Mouse (Mus musculus): ENCODE results near the gene Sfxn2. TPM values are rescaled to one million over a fixed set of nuclear protein-coding genes. Genes with fewer than 3 reads are reported as not detected.

Sfxn2 gene
- polyA plus RNA-seq, 1 experiment from 2014 or later: 5.2 TPM

DNA sequence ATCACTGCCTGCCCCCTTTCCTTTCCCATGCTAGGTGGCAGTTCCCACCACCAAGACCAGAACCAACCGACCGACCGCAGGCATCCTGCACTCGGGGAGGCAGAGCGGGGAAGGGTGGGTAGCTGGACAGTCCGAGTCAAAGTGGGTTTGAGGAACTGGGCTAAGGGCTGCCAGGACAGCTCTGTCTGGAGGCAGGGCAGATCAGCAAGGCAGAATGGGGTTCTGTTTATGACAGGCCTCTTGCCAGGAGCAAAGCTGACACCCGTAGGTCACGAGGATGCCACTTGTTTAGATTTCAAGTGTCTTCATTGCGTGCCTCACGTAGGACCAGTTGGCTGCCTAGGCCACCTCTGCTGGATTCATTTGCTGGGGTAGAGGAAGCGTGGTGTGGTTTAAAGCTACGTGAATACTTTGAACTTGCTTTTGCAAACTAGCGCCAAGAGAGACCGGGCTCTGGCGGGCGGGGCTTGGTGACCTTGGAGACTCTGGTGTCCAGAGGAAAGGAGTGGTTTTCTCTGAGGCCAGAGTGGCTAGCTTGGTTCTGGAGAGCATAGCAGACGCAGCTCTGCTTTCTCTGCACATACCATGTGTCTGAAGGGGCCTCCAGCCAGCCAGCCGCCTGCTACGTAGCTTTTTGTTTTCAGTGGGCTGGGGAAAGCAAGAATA lies 68.4 kb downstream of the Sfxn2 start:
- Histone ChIP-seq H3K9me3 (ENCODE audit: control insufficient read depth) (no peaks in the 10 kb centered on the region), H3K4me1 (replicated peaks; ENCODE audit: control insufficient read depth, insufficient read depth, low read length) (peaks cover 14% of the 10 kb centered on the region), H3K4me3 (ENCODE audit: low read depth, low read length) (no peak overlapping the region), H3K27me3 (replicated peaks; ENCODE audit: control insufficient read depth, insufficient read depth, low read length) (no peaks in the 10 kb centered on the region), H3K4me2 (replicated peaks; ENCODE audit: low read depth) (peak overlapping the region; percentile 47), H3K36me3 (ENCODE audit: control insufficient read depth, insufficient read depth) (peaks cover 26% of the 10 kb centered on the region), H3K9ac (ENCODE audit: low read depth, low read length) (no peak overlapping the region), H3K27ac (ENCODE audit: low read depth, low read length) (peak overlapping the region; percentile 63)
- no peak for TF ChIP-seq CTCF (IDR thresholded peaks at IDR 0.05; ENCODE audit: low read depth)
- ATAC-seq: 0 out of 2 replicates have a peak, but pooled peaks have one; percentile 18
- WGBS: 30% methylated on average over 19 of the region's 19 CpGs

DNA sequence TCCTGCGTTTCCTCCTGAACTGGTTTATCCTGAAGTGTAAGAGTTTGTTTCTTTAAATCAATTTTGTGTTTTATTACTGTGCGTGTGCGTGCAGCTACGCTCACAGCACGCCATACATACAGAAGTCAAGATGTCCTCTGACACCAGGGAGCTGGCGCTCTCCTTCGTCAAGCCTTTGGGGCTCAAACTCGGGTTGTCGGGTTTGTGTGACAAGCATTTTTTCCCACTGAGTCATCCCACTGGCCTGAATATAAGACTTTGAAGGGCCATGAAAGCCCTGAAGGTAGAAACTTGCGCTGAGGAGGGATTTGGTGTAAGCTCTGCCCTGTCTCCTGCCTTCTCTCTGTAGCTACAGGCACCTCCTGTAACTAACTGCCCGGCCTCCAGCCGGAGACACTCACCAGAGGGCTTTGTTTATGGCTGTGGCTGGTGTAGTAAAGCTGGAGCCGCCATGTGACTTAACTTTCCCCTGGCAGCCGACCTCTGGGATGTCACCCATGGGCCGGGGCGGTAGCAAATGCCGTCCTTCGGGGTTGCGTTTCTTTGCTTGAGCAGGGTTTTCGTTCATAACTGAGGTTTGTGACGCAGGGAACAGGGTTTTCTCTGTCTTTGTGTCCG lies 69.1 kb downstream of the Sfxn2 start:
- Histone ChIP-seq H3K4me2 (replicated peaks; ENCODE audit: low read depth) (peak overlapping the region; percentile 47), H3K36me3 (ENCODE audit: control insufficient read depth, insufficient read depth) (peaks cover 30% of the 10 kb centered on the region), H3K4me3 (ENCODE audit: low read depth, low read length) (no peak overlapping the region), H3K9me3 (ENCODE audit: control insufficient read depth) (no peaks in the 10 kb centered on the region), H3K4me1 (replicated peaks; ENCODE audit: control insufficient read depth, insufficient read depth, low read length) (peaks cover 14% of the 10 kb centered on the region), H3K27me3 (replicated peaks; ENCODE audit: control insufficient read depth, insufficient read depth, low read length) (no peaks in the 10 kb centered on the region), H3K27ac (ENCODE audit: low read depth, low read length) (peak overlapping the region; percentile 63; the same call in 1 of the 2 replicates), H3K9ac (ENCODE audit: low read depth, low read length) (no peak overlapping the region)
- 0 out of 2 replicates have a peak, but pooled peaks have one; percentile 12 for ATAC-seq
- peak; percentile 25; the same call in 1 of the 2 replicates for TF ChIP-seq CTCF (IDR thresholded peaks at IDR 0.05; ENCODE audit: low read depth)
- 36% methylated on average over 22 of the region's 22 CpGs for WGBS

DNA sequence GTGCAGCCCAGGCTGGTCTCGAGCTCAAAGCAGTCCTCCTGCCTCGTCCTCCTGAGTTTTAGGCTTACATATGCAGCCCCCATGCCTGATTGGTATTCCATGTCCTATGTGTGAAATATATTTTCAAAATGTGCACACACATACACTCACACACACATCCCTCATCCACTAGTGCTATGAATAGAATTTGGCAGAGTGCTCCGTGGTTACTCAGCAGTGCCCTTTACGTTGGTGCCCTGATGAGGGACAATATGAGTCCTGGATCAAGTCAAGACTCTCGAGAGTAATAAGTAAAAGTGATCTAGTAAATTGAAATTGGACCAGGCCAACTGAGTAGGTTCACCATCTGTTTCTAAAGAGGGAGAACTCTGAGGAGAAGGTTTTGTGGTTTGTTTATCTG lies 70.1 kb downstream of the Sfxn2 start:
- ATAC-seq: no peak
- TF ChIP-seq CTCF (IDR thresholded peaks at IDR 0.05; ENCODE audit: low read depth): no peak
- H3K9me3 ChIP-seq (ENCODE audit: control insufficient read depth): no peaks in the 10 kb centered on the region
- H3K27me3 ChIP-seq (replicated peaks; ENCODE audit: control insufficient read depth, insufficient read depth, low read length): no peaks in the 10 kb centered on the region
- peaks cover 14% of the 10 kb centered on the region for H3K4me1 ChIP-seq (replicated peaks; ENCODE audit: control insufficient read depth, insufficient read depth, low read length)
- no peak overlapping the region for H3K4me3 ChIP-seq (ENCODE audit: low read depth, low read length)
- WGBS: 79% methylated on average over 5 of the region's 5 CpGs
- no peak overlapping the region for H3K9ac ChIP-seq (ENCODE audit: low read depth, low read length)
- H3K4me2 ChIP-seq (replicated peaks; ENCODE audit: low read depth): no peak overlapping the region
- no peak overlapping the region for H3K27ac ChIP-seq (ENCODE audit: low read depth, low read length)
- H3K36me3 ChIP-seq (ENCODE audit: control insufficient read depth, insufficient read depth): peaks cover 34% of the 10 kb centered on the region

DNA sequence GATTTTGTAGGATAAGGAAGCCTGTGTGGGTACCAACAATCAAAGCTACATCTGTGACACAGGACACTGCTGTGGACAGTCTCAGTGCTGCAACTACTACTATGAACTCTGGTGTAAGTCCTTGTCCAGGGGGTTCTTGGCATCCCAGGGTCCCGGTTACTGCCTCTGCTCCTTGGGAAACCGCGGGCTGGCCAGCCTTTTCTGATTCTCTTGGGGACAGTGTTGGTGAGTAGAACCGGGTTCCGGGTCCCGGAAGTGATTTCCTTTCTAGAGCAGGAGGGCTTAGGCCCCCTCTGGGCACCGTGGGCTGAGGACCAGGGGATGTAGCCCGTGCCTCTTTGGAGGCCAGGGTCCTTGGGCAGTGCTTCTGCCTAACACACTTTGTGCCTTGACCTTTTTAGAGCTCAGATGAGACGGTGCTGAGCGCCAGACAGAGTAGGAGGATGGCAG lies 71.2 kb downstream of the Sfxn2 start:
- 0 out of 2 replicates have a peak overlapping the region, but pooled peaks have one; percentile 11 for H3K27ac ChIP-seq (ENCODE audit: low read depth, low read length)

DNA sequence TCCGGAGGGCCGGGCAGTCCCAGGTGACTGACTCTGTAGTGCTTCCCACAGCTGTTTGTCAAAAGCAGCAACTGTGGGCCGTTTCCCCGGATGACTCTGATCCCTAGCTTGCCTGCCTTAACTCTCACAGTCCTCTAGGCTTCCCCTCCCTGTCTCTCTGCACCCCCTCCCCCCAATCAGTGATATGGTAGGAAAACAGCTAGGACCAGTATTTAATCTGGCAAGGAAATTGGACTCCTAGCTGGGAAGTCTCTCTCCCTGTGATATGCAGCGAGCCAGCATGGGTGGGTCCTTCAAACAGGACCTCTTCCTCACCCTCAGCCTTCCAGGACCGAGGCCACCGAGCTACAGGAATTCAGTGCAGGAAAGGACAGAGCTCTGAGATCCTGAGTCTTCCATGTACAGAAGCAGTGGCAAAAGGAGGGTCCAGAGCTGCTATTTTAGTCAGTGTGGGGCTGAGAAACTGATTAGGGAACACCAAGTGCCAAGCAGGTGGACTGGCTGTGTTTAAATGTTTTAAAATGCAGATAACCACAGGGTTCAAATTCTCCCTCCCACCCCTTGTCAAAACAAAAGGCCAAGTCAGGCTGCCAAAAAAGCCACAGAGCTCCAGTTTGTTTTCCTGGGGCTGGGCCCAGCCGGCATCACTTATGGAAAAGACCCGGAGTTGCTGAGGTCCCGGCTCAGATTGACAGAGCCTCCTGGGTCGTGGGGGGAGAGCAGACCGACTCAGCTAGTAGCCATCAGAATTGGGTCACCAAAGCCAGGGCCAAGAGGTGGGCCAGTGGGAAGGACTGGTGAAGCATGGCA lies 71.8 kb downstream of the Sfxn2 start:
- Histone ChIP-seq H3K27ac (ENCODE audit: low read depth, low read length) (no peak overlapping the region), H3K4me1 (replicated peaks; ENCODE audit: control insufficient read depth, insufficient read depth, low read length) (peaks cover 14% of the 10 kb centered on the region), H3K27me3 (replicated peaks; ENCODE audit: control insufficient read depth, insufficient read depth, low read length) (no peaks in the 10 kb centered on the region), H3K9ac (ENCODE audit: low read depth, low read length) (no peak overlapping the region), H3K9me3 (ENCODE audit: control insufficient read depth) (no peaks in the 10 kb centered on the region), H3K4me2 (replicated peaks; ENCODE audit: low read depth) (no peak overlapping the region), H3K36me3 (ENCODE audit: control insufficient read depth, insufficient read depth) (peaks cover 38% of the 10 kb centered on the region), H3K4me3 (ENCODE audit: low read depth, low read length) (no peak overlapping the region)
- 54% methylated on average over 12 of the region's 12 CpGs for WGBS
- ATAC-seq: no peak
- no peak for TF ChIP-seq CTCF (IDR thresholded peaks at IDR 0.05; ENCODE audit: low read depth)

More for the DNA sequence above, 71.2 kb downstream of the Sfxn2 start:
- H3K4me1 ChIP-seq (replicated peaks; ENCODE audit: control insufficient read depth, insufficient read depth, low read length): peaks cover 14% of the 10 kb centered on the region
- WGBS: 79% methylated on average over 10 of the region's 10 CpGs
- no peak overlapping the region for H3K4me2 ChIP-seq (replicated peaks; ENCODE audit: low read depth)
- no peak for TF ChIP-seq CTCF (IDR thresholded peaks at IDR 0.05; ENCODE audit: low read depth)
- H3K9me3 ChIP-seq (ENCODE audit: control insufficient read depth): no peaks in the 10 kb centered on the region
- no peaks in the 10 kb centered on the region for H3K27me3 ChIP-seq (replicated peaks; ENCODE audit: control insufficient read depth, insufficient read depth, low read length)
- H3K36me3 ChIP-seq (ENCODE audit: control insufficient read depth, insufficient read depth): peaks cover 38% of the 10 kb centered on the region
- ATAC-seq: no peak
- no peak overlapping the region for H3K4me3 ChIP-seq (ENCODE audit: low read depth, low read length)
- H3K9ac ChIP-seq (ENCODE audit: low read depth, low read length): no peak overlapping the region

DNA sequence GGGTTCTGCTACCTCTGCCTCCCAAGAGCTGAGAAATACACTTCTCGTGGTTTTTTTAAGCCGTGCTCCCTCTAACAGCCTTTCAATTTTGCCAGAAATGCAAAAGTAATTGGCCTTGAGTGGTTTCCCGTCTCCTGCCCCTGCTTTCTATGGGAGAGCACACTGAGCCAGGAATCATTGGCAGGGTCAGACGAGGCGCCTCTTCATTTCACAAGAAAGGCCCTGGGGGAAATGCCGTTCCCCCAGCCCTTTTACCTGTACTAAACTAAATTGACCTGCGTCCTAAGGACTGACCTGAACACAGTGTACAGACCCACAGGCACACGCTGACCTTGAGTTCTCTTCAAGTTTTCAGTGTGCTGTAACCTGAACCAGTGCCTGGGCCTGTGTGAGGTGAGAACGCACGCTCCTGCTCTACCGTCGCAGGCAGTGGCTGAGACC lies 72.9 kb downstream of the Sfxn2 start:
- H3K36me3 ChIP-seq (ENCODE audit: control insufficient read depth, insufficient read depth): peaks cover 38% of the 10 kb centered on the region
- H3K9me3 ChIP-seq (ENCODE audit: control insufficient read depth): no peaks in the 10 kb centered on the region
- H3K4me2 ChIP-seq (replicated peaks; ENCODE audit: low read depth): no peak overlapping the region
- no peak overlapping the region for H3K9ac ChIP-seq (ENCODE audit: low read depth, low read length)
- no peak overlapping the region for H3K4me3 ChIP-seq (ENCODE audit: low read depth, low read length)
- H3K27me3 ChIP-seq (replicated peaks; ENCODE audit: control insufficient read depth, insufficient read depth, low read length): no peaks in the 10 kb centered on the region
- WGBS: 87% methylated on average over 12 of the region's 12 CpGs
- no peak for ATAC-seq
- no peak for TF ChIP-seq CTCF (IDR thresholded peaks at IDR 0.05; ENCODE audit: low read depth)
- no peak overlapping the region for H3K27ac ChIP-seq (ENCODE audit: low read depth, low read length)
- peaks cover 8% of the 10 kb centered on the region for H3K4me1 ChIP-seq (replicated peaks; ENCODE audit: control insufficient read depth, insufficient read depth, low read length)
